Mouse (Mus musculus): ENCODE measurements around the gene Ppp4r3b.

The Ppp4r3b gene

GRCm38 (mm10) chr11:29238551-29238950 is 65.9 kb downstream of the Ppp4r3b start:
- no peak for DNase-seq

DNA sequence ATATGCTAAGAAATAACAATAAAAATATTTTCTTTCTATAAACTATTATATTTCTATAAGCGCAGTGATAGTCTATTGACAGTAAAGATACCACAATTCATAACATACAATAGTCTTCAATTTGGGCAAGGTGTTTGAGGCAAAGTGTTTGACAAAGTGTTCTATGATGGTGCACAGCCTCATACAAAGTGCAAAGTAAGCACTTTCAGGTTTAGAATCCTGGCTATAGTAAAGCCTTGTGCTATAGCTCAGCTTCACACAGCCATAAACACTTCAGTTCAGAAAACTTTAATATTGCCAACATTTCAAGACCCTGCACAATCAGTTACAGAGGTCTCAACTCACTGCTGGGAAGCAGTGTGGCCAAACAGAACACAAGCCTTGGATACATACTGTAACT is 66.7 kb downstream of the Ppp4r3b start:
- DNase-seq: no peak

GRCm38 (mm10) chr11:29241961-29242360 is 69.3 kb downstream of the Ppp4r3b start:
- no peak for DNase-seq

GRCm38 (mm10) chr11:29245988-29246387 is 73.3 kb downstream of the Ppp4r3b start:
- no peak for DNase-seq

GRCm38 (mm10) chr11:29246883-29247650 is 74.4 kb downstream of the Ppp4r3b start, which contains the start of gene Cfap36:
Gene Cfap36 (minus strand): TSS chr11:29247409.
- peak; percentile 81 to 90 for DNase-seq

GRCm38 (mm10) chr11:29247725-29248124 is 75.0 kb downstream of the Ppp4r3b start:
- no peak for DNase-seq

GRCm38 (mm10) chr11:29248386-29248785 is 75.7 kb downstream of the Ppp4r3b start:
- DNase-seq: no peak

DNA sequence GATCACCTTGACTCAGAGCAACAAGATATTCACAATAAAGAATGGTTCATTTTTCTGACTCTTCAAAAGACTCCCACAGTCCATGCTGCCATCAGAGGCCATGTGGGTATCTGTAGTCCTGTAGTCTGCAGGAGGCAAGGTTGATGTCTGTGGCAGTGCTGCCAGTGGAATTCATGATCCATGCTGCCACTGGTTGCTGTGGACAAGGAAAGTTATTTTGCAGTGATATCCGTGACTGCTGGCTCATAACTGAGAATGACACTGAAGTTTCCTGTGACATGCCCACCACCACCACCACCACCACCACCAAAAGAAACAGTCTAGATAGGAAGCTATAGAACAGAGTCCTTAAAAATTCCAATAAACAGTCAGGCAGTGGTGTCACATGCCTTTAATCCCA is 82.0 kb downstream of the Ppp4r3b start:
- no peak for DNase-seq

GRCm38 (mm10) chr11:29267824-29268223 is 95.1 kb downstream of the Ppp4r3b start:
- DNase-seq: no peak
